Mouse (Mus musculus) ES-E14 (cell line): ENCODE measurements around the gene 1700017N19Rik. TPM values are rescaled to one million over a fixed set of nuclear protein-coding genes. Genes with fewer than 3 reads are reported as not detected.

Source experiments
- DNase-seq: peaks from one replicate; pipeline ENCODE4 v3.0.0-alpha.2; 2013; ENCODE audit warnings: low read depth, low spot score
- H3K27ac ChIP-seq: 2 replicates; pipeline ENCODE4 v1.5.1; 2012; ENCODE audit warnings: low read depth, mild to moderate bottlenecking, low read length, moderate library complexity, mixed read lengths; ENCODE audit not compliant: poor library complexity, insufficient read depth, severe bottlenecking
- H3K36me3 ChIP-seq: 2 replicates; pipeline ENCODE4 v1.6.1; 2012; ENCODE audit warnings: mild to moderate bottlenecking, low read length, moderate library complexity, mixed read lengths; ENCODE audit not compliant: control insufficient read depth, poor library complexity, insufficient read depth, severe bottlenecking
- H3K4me1 ChIP-seq, 2 experiments: fragments of 150-350 bp in 1 of 2; sonication (generic) in 1 of 2; 2 replicates each; pipeline ENCODE4 v1.6.1; 2012; ENCODE audit warnings: low read length in 2 of 2, mild to moderate bottlenecking in 1 of 2, mixed read lengths in 1 of 2; ENCODE audit not compliant: control insufficient read depth in 2 of 2, insufficient read depth in 2 of 2, poor library complexity in 1 of 2
- H3K4me3 ChIP-seq, 2 experiments: fragments of 150-350 bp in 1 of 2; sonication (generic) in 1 of 2; 2 replicates each; pipeline ENCODE4 v1.5.1; 2012; ENCODE audit warnings: low read length in 2 of 2, low read depth in 1 of 2, mild to moderate bottlenecking in 1 of 2, mixed read lengths in 1 of 2; ENCODE audit not compliant: insufficient read depth in 1 of 2, poor library complexity in 1 of 2, severe bottlenecking in 1 of 2
- H3K9ac ChIP-seq: 2 replicates; pipeline ENCODE4 v1.6.1; 2012; ENCODE audit warnings: low read depth, mild to moderate bottlenecking, low read length, mixed read lengths; ENCODE audit not compliant: poor library complexity, insufficient read depth, severe bottlenecking
- H3K9me3 ChIP-seq: fragments of 150-350 bp; sonication (generic); 2 replicates; pipeline ENCODE4 v1.6.1; 2012; ENCODE audit warnings: low read depth, mild to moderate bottlenecking, low read length; ENCODE audit not compliant: control insufficient read depth, insufficient read depth
- CHD2 ChIP-seq: IDR thresholded peaks from 2 replicates; pipeline ENCODE4 v1.6.1; 2014; ENCODE audit warnings: mild to moderate bottlenecking, low read depth, low read length, inconsistent platforms
- HCFC1 ChIP-seq: IDR thresholded peaks from 2 replicates; pipeline ENCODE4 v1.6.1; 2012; ENCODE audit warnings: low read length, inconsistent platforms, borderline replicate concordance; ENCODE audit not compliant: insufficient read depth
- MAFK ChIP-seq: IDR thresholded peaks from 2 replicates; pipeline ENCODE4 v1.6.1; 2014; ENCODE audit warnings: mild to moderate bottlenecking, low read depth, low read length, inconsistent platforms; ENCODE audit not compliant: insufficient read depth
- ZC3H11A ChIP-seq: IDR thresholded peaks from 2 replicates; pipeline ENCODE4 v1.6.1; 2012; ENCODE audit warnings: low read depth, mild to moderate bottlenecking, inconsistent platforms, low read length, borderline replicate concordance
- ZNF384 ChIP-seq: IDR thresholded peaks from 2 replicates; pipeline ENCODE4 v1.6.1; 2012; ENCODE audit warnings: low read depth, low read length, inconsistent platforms
- in situ Hi-C, 2 experiments: fragments of 600-800 bp; cut with MboI; formaldehyde crosslinking; loops; one replicate each; pipeline ENCODE4 v1.15.1; 2025; ENCODE audit warnings: low sequenced_read_pairs in 2 of 2, inconsistent platforms in 1 of 2; ENCODE audit not compliant: unreplicated experiment in 2 of 2
- total RNA-seq: library from RNA; depleted of rRNA; stranded (reverse); fragments of 300-350 nt; gene quantifications from 2 replicates; pipeline ENCODE4 v1.2.3, GENCODE M21; 2012

1700017N19Rik gene
- total RNA-seq, 1 experiment = not detected

GRCm38 (mm10) chr10:100619474-100619873 is 29.2 kb downstream of the 1700017N19Rik start:
- DNase-seq = no peak
- no peaks in the 10 kb centered on the region for H3K9me3 ChIP-seq
- no peak overlapping the region for H3K4me3 ChIP-seq
- in situ Hi-C loops = no loop called here
- no peak overlapping the region for H3K9ac ChIP-seq
- no peak for TF ChIP-seq MAFK
- TF ChIP-seq ZC3H11A = no peak
- no peak for TF ChIP-seq HCFC1
- no peak for TF ChIP-seq CHD2
- no peak for TF ChIP-seq ZNF384
- H3K36me3 ChIP-seq = no peaks in the 10 kb centered on the region
- no peaks in the 10 kb centered on the region for H3K4me1 ChIP-seq
- no peak overlapping the region for H3K27ac ChIP-seq

- Histone ChIP-seq H3K4me3 (no peak overlapping the region), H3K36me3 (no peaks in the 10 kb centered on the region), H3K4me1 (no peaks in the 10 kb centered on the region), H3K9ac (no peak overlapping the region), H3K9me3 (no peaks in the 10 kb centered on the region), H3K27ac (no peak overlapping the region)
- TF ChIP-seq MAFK (no peak), HCFC1 (no peak), ZC3H11A (no peak), CHD2 (no peak), ZNF384 (no peak)
- no peak for DNase-seq
- in situ Hi-C loops = no loop called here
Measured at GRCm38 (mm10) chr10:100620040-100620439, 29.8 kb downstream of the 1700017N19Rik start.

GRCm38 (mm10) chr10:100622494-100622893 is 32.2 kb downstream of the 1700017N19Rik start:
- DNase-seq = no peak
- TF ChIP-seq CHD2 (no peak), ZC3H11A (no peak), MAFK (no peak), ZNF384 (no peak), HCFC1 (no peak)
- no peaks in the 10 kb centered on the region for H3K36me3 ChIP-seq
- in situ Hi-C loops = no loop called here
- H3K4me1 ChIP-seq = no peaks in the 10 kb centered on the region
- H3K9ac ChIP-seq = no peak overlapping the region
- H3K4me3 ChIP-seq = no peak overlapping the region
- no peaks in the 10 kb centered on the region for H3K9me3 ChIP-seq
- no peak overlapping the region for H3K27ac ChIP-seq

- Histone ChIP-seq H3K9me3 (no peaks in the 10 kb centered on the region), H3K4me1 (no peaks in the 10 kb centered on the region), H3K9ac (no peak overlapping the region), H3K36me3 (no peaks in the 10 kb centered on the region), H3K4me3 (no peak overlapping the region), H3K27ac (no peak overlapping the region)
- TF ChIP-seq CHD2 (no peak), ZNF384 (no peak), MAFK (no peak), HCFC1 (no peak), ZC3H11A (peak; percentile 42; the same call in 1 of the 2 replicates)
- peak; percentile 31 for DNase-seq
- in situ Hi-C loops = no loop called here
Measured at GRCm38 (mm10) chr10:100629762-100630438, 39.6 kb downstream of the 1700017N19Rik start.

- H3K36me3 ChIP-seq = no peaks in the 10 kb centered on the region
- no peaks in the 10 kb centered on the region for H3K4me1 ChIP-seq
- H3K4me3 ChIP-seq = no peak overlapping the region
- no peak for DNase-seq
- H3K9me3 ChIP-seq = no peaks in the 10 kb centered on the region
- no peak overlapping the region for H3K9ac ChIP-seq
- in situ Hi-C loops = no loop called here
- H3K27ac ChIP-seq = no peak overlapping the region
- TF ChIP-seq ZC3H11A (no peak), ZNF384 (no peak), MAFK (no peak), HCFC1 (no peak)
Measured at GRCm38 (mm10) chr10:100642887-100643286, 52.6 kb downstream of the 1700017N19Rik start.
